Mouse (Mus musculus) embryonic facial prominence, embryonic 11.5 days (tissue): ENCODE results near the gene Alg1. TPM values are rescaled to one million over a fixed set of nuclear protein-coding genes. Genes with fewer than 3 reads are reported as not detected.

Experiments used
- ATAC-seq: fragments of 200-750 bp; cut with Nextera tagmentation; replicated peaks from 2 replicates; pipeline ENCODE4 v1.8.0; 2017; ENCODE audit warnings: low read depth; ENCODE audit not compliant: insufficient number of reproducible peaks, low FRiP score, low TSS enrichment
- DNase-seq: peaks from one replicate; pipeline ENCODE4 v3.0.0-alpha.2; 2015; ENCODE audit warnings: low spot score
- H3K27ac ChIP-seq: fragments of 300-500 bp; sonication (generic); replicated peaks from 2 replicates; pipeline ENCODE4 v1.5.1; 2014; ENCODE audit warnings: mild to moderate bottlenecking, low read depth, low read length, control low read depth
- H3K27me3 ChIP-seq: fragments of 300-500 bp; sonication (generic); 2 replicates; pipeline ENCODE4 v1.6.1; 2014; ENCODE audit warnings: mild to moderate bottlenecking, low read length, moderate library complexity, mixed read lengths; ENCODE audit not compliant: control insufficient read depth, insufficient read depth
- H3K36me3 ChIP-seq: fragments of 300-500 bp; sonication (generic); replicated peaks from 2 replicates; pipeline ENCODE4 v1.6.1; 2014; ENCODE audit warnings: low read depth, mild to moderate bottlenecking, low read length, moderate library complexity, mixed read lengths; ENCODE audit not compliant: control insufficient read depth, insufficient read depth
- H3K4me1 ChIP-seq: fragments of 300-500 bp; sonication (generic); 2 replicates; pipeline ENCODE4 v1.6.1; 2014; ENCODE audit warnings: low read length, mixed read lengths; ENCODE audit not compliant: control insufficient read depth, insufficient read depth
- H3K4me2 ChIP-seq: fragments of 300-500 bp; sonication (generic); 2 replicates; pipeline ENCODE4 v1.6.1; 2014; ENCODE audit warnings: low read depth, mild to moderate bottlenecking, control low read depth, low read length, moderate library complexity
- H3K4me3 ChIP-seq: fragments of 300-500 bp; sonication (generic); 2 replicates; pipeline ENCODE4 v1.5.1; 2014; ENCODE audit warnings: low read depth, low read length, control low read depth
- H3K9ac ChIP-seq: fragments of 300-500 bp; sonication (generic); replicated peaks from 2 replicates; pipeline ENCODE4 v1.6.1; 2014; ENCODE audit warnings: mild to moderate bottlenecking, control low read depth, low read length
- H3K9me3 ChIP-seq: fragments of 300-500 bp; sonication (generic); replicated peaks from 2 replicates; pipeline ENCODE4 v1.6.1; 2016; ENCODE audit warnings: mild to moderate bottlenecking, low read length, inconsistent platforms, mixed read lengths; ENCODE audit not compliant: control insufficient read depth
- whole genome bisulfite sequencing: fragments of 180-500 bp; shearing (Covaris S2); extraction: QIAGEN DNeasy Blood & Tissue Kit; methylation state at CpG from one replicate; pipeline ENCODE4 v1.1.7; 2014; 5-methylcytosine and 5-hydroxymethylcytosine counted together
- polyA plus RNA-seq: library from polyadenylated mRNA; unstranded; fragments of >200 nt; fragmentation: Nextera tagmentation; extraction: Ambion mirVana; gene quantifications from 2 replicates; pipeline ENCODE4 v1.2.1, GENCODE M21; 2014

Alg1 gene
- 22.6 and 26.1 TPM in 2 replicates for polyA plus RNA-seq

DNA sequence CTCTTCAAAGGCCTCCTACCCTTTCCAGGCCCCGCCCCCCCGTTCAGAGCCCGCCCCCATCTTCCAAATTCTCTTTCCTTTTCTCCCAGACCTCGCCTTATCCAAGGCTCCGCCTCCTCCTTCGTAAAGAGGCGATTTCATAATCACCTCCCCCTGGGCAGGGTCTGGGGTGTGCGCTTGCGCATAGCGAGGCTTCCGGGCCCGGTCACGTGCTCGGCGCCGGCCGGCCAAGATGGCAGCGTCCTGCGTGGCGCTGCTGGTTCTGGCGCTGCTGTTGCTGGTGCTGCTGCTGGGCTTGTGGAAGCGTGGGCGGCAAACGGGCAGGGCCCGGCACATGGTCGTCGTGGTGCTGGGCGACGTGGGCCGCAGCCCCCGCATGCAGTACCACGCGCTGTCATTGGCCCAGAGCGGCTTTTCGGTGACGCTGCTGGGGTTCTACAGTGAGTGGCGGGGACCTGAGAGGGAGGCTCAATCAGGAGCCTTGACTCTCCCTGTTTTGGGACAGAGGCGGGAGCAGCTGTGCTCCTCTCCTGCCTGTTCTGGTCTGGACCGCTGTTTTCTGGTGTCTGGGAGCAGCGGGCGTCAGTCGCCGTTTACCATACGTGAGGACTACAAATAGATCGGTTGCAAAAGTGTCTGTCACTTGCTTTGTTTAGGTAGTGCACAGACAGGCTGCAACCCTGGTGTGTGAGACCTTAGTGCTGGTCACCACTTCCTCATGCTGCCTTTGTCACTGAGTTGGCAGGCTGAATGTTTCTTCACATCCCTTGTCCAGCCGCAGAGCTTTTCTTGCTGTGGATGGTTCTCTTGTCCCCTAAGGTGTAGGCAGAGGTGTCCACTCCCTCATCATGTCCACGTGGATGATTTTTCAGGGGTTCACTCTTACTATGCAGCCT is at the start of gene Alg1:
Alg1 (plus strand) TSS at position 204 of the 896 bp plus-strand sequence.
- 1% methylated on average over 47 of the region's 47 CpGs for WGBS
- Histone ChIP-seq H3K36me3 (no peaks in the 10 kb centered on the region), H3K9me3 (no peaks in the 10 kb centered on the region), H3K4me1 (no peaks in the 10 kb centered on the region; the same call in 1 of the 2 replicates), H3K9ac (peak within 1 kb of the TSS; percentile 68), H3K27ac (no peak within 1 kb of the TSS), H3K4me3 (peak within 1 kb of the TSS; percentile 87), H3K4me2 (peak within 1 kb of the TSS; percentile 75), H3K27me3 (no peaks in the 10 kb centered on the region)
- peak; percentile 92 for ATAC-seq
- DNase-seq = peak; percentile 96

DNA sequence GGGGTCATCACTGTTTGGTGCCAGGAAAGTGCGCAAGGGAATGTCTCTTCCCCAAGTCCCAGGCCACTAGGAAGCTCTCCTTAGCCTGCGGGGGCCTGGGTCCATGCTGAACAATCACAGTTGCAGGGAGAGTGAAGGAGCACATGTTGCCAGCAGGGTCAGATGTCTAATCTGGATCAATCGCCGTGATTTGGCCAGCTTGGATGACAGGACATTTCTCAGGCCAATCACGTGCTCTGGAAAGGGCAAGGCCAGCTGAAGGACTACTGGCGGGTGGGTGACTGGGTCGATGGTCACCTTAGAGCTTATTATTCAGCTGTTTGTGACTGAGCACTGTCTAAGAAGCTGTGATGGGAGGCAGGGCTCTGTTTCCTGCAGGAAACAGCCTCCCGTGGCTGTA is 49.3 kb upstream of the Alg1 start:
- WGBS = 53% methylated on average over 8 of the region's 8 CpGs
- Histone ChIP-seq H3K4me3 (no peak overlapping the region), H3K27ac (no peak overlapping the region), H3K4me2 (no peak overlapping the region), H3K9me3 (no peaks in the 10 kb centered on the region), H3K36me3 (no peaks in the 10 kb centered on the region), H3K9ac (no peak overlapping the region), H3K27me3 (no peaks in the 10 kb centered on the region), H3K4me1 (no peaks in the 10 kb centered on the region)
- DNase-seq (no peak), ATAC-seq (no peak)

DNA sequence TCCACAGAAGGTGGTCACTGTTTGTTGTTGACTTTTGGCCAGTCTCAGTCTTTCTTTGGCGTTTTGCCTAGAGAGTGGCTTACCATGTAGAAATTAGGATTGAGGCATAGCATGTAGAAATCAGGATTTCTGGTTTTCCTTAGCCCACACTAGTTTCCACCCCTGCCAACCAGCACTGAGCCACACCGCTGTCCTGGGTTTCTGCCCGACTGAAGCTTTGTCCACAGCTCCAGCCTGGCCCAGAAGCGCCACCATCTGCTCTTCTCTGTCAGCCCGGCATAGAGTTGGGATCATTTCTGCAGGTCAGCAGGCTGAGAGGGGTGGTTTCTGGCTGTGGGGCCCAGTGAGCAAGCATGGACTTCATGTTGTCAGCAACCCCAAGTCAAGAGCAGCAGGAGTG is 48.5 kb upstream of the Alg1 start:
- ATAC-seq = no peak
- Histone ChIP-seq H3K9me3 (no peaks in the 10 kb centered on the region), H3K36me3 (no peaks in the 10 kb centered on the region), H3K4me1 (no peaks in the 10 kb centered on the region), H3K4me3 (no peak overlapping the region), H3K9ac (no peak overlapping the region), H3K27me3 (no peaks in the 10 kb centered on the region), H3K27ac (no peak overlapping the region), H3K4me2 (no peak overlapping the region)
- no peak for DNase-seq
- WGBS = 87% methylated on average over 5 of the region's 5 CpGs

DNA sequence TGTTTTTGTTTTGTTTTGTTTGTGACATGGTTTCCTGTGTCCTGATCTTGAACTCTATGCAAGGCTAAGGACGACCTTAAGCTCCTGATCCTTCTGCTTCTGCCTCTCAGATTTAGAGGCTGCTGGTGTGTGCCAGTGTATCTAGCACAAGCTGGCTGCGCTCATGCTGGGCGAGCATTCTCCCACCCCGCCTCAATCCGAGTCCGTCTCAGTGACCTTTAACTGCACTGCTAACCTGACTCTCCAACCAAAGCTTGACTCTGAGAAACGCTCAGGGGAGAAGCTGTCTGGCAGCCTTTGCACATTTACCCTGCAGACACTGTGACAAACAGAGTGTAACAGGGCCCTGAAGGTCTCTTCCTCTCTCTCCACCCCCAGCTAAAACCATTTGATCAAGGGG is 47.7 kb upstream of the Alg1 start:
- no peaks in the 10 kb centered on the region for H3K36me3 ChIP-seq
- no peak overlapping the region for H3K4me2 ChIP-seq
- H3K27ac ChIP-seq = no peak overlapping the region
- H3K27me3 ChIP-seq = no peaks in the 10 kb centered on the region
- no peaks in the 10 kb centered on the region for H3K9me3 ChIP-seq
- DNase-seq (no peak), ATAC-seq (no peak)
- H3K4me3 ChIP-seq = no peak overlapping the region
- H3K4me1 ChIP-seq = no peaks in the 10 kb centered on the region
- 56% methylated on average over 7 of the region's 7 CpGs for WGBS
- no peak overlapping the region for H3K9ac ChIP-seq

DNA sequence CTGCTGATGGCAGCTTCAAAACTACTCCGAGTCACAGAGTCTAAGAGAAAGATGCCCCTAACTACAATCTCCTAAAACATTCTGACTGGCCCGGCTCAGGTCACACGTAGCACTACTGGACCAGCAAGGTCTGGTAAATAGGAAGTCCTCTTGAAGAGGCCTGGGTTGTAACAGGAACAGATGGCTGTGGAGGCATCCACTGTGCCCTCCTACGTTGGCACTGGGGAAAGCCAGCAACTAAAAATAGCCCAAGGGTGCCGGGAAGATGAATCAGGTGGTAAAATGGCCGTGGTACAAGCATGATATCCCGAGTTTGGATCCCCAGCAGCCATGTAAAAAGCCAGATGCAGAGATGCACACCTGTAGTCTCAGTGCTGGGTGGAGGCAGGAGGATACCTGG is 47.2 kb upstream of the Alg1 start:
- WGBS = 72% methylated on average over 7 of the region's 7 CpGs
- Histone ChIP-seq H3K9me3 (no peaks in the 10 kb centered on the region), H3K9ac (no peak overlapping the region), H3K27ac (no peak overlapping the region), H3K27me3 (no peaks in the 10 kb centered on the region), H3K4me1 (no peaks in the 10 kb centered on the region), H3K4me2 (no peak overlapping the region), H3K4me3 (no peak overlapping the region), H3K36me3 (no peaks in the 10 kb centered on the region)
- ATAC-seq (no peak), DNase-seq (no peak)

DNA sequence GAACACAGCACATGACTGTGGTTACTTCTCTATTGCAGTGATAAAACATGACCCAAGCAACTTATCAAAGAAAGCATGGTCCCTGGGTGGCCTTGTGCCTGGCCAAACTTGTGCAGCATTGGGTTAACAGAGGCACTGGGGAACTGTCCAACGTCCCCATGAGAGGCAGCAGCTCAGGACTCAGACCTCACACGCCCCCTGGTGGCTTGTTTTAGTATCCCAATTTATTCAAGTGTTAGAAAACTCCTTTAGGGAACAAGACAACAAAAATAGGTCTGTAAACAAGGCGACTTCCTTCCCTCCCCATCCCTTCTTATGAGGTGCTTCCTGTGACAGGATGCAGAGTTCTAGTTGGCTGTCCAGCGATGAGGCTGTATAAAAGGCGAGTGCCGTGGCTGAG is 38.3 kb upstream of the Alg1 start:
- Histone ChIP-seq H3K27me3 (no peaks in the 10 kb centered on the region), H3K27ac (no peak overlapping the region), H3K4me1 (no peaks in the 10 kb centered on the region), H3K4me2 (no peak overlapping the region), H3K9me3 (no peaks in the 10 kb centered on the region), H3K4me3 (no peak overlapping the region), H3K9ac (no peak overlapping the region), H3K36me3 (no peaks in the 10 kb centered on the region)
- ATAC-seq (no peak), DNase-seq (peak; percentile 78)
- WGBS = 27% methylated on average over 6 of the region's 6 CpGs

DNA sequence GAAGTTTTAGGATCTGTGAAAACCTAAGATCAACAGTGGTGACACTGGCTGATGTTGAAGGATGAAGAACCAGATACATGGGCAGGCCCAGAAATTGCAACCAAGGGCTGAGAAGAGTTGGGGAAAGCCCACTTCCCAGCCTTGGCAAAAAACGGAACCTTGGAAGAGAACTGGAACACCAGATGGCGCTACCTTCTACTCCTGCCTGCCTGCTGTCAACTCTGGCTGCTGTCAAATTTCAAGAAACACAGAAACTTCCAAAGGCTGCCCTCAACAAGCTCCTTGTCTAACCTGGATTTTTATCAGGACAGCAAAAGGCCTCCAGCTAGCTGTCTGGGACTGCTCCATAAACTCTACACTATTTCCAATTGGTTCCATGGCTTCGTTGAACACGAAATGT is 30.7 kb upstream of the Alg1 start:
- peak overlapping the region; percentile 97 for H3K4me2 ChIP-seq
- peak overlapping the region; percentile 83 for H3K4me3 ChIP-seq
- H3K36me3 ChIP-seq = no peaks in the 10 kb centered on the region
- WGBS = 12% methylated on average over 4 of the region's 4 CpGs
- DNase-seq (peak; percentile 65), ATAC-seq (no peak)
- H3K9me3 ChIP-seq = no peaks in the 10 kb centered on the region
- no peak overlapping the region for H3K9ac ChIP-seq
- H3K4me1 ChIP-seq = no peaks in the 10 kb centered on the region
- H3K27me3 ChIP-seq = no peaks in the 10 kb centered on the region
- no peak overlapping the region for H3K27ac ChIP-seq

DNA sequence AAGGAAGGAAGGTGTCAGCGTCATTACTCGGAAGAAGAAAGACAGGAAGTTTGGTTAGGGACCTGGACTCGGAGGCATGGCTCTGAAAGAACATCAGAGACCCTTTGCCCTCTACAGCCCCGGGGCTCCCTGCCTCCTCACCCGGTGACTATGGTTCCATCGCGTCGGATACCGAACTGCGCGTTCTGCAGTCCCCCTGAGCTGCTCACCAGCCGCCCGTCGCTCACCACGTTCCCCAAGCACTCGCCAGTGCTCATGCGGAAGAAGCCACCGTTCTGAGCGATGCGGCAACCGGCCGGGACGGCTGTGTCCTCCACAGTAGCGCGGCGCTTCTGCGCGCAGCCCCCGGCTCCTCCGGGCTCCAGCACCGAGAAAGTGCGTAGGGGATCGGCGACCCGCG is 30.2 kb upstream of the Alg1 start:
- H3K27ac ChIP-seq = no peak overlapping the region

More for the DNA sequence above, 30.2 kb upstream of the Alg1 start:
- no peaks in the 10 kb centered on the region for H3K27me3 ChIP-seq
- H3K4me3 ChIP-seq = peak overlapping the region; percentile 83
- ATAC-seq = no peak
- H3K9ac ChIP-seq = peak overlapping the region; percentile 72
- H3K36me3 ChIP-seq = no peaks in the 10 kb centered on the region
- H3K4me2 ChIP-seq = peak overlapping the region; percentile 97
- H3K9me3 ChIP-seq = no peaks in the 10 kb centered on the region
- no peak for DNase-seq
- no peaks in the 10 kb centered on the region for H3K4me1 ChIP-seq
- WGBS = 2% methylated on average over 36 of the region's 36 CpGs
